Mouse (Mus musculus): Measurements from ENCODE around the gene Vmn2r103.

Gene Vmn2r103

DNA sequence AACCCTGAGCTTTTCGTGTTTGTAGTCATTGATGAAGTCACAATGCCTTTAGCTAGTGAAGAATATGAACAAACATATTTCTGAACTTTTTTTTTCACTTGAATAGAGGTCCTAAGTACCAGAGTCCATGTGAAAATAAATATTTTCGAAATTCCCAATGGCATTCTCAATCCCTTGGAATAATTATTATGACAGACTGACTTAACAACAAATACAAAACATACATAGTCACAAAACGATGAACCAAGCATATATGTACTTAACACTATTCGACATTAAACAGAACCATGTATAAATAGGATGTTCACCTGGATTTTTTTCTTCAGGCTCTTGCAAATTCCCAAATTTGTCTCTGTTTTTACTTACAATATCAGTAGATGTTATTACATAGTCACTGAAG, at the start of gene Vmn2r103:
Vmn2r103 (plus strand) TSS at position 301 of the 400 bp plus-strand sequence.
- in situ Hi-C loops (cut with MboI), result no loop called here

DNA sequence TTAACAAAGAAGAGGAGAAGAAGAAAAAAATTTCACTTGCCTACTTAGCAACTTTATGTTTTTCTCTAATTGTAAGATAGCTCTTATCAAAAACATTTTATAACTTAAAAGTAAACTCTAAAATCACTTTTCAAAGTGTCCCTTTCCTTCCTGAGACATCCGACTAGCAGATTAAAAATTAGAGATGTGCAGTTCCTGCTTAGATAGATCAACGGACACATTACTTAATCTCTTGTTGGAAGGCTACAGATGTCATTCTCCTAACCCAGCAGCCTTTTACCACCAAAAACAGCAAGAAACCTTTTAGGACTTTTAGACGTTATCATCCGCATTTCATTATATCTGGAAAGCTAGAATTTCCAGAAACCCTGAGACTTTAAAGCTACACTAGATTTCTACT, 5.8 kb downstream of the Vmn2r103 start:
- in situ Hi-C loops (cut with MboI), result no loop called here

DNA sequence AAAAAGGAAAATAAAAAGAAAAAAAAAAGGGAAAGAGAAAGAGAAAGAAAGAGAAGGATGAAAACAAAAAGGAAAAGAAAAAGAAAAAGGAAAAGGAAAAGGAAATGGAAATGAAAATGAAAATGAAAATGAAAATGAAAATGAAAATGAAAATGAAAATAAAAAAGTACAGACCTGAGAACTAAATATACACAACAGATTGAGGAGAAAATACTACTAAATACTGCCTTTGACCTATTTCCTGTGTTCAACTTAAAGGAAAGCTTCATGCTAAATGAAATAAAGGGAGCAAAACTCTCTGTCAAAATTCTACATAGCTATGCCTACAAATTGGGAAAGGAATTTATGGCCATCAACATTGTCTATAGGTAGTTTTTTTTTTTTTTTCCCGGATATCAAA, 16.1 kb downstream of the Vmn2r103 start:
- in situ Hi-C loops (cut with MboI), result no loop called here

Data from mature B cell (primary cell).